Mouse (Mus musculus) olfactory bulb, adult 2 months (tissue): Measurements from ENCODE around the gene Efna5.

ENCODE experiments used
- CTCF ChIP-seq: fragments of 200-500 bp; IDR thresholded peaks from 2 replicates; pipeline ENCODE4 v1.5.1; 2012; ENCODE audit warnings: low read depth, mild to moderate bottlenecking, low read length, moderate library complexity; ENCODE audit not compliant: insufficient read depth
- POLR2A ChIP-seq: fragments of 200-500 bp; IDR thresholded peaks from 2 replicates; pipeline ENCODE4 v1.6.1; 2012; ENCODE audit warnings: mild to moderate bottlenecking, low read depth, low read length, moderate library complexity; ENCODE audit not compliant: insufficient read depth

DNA sequence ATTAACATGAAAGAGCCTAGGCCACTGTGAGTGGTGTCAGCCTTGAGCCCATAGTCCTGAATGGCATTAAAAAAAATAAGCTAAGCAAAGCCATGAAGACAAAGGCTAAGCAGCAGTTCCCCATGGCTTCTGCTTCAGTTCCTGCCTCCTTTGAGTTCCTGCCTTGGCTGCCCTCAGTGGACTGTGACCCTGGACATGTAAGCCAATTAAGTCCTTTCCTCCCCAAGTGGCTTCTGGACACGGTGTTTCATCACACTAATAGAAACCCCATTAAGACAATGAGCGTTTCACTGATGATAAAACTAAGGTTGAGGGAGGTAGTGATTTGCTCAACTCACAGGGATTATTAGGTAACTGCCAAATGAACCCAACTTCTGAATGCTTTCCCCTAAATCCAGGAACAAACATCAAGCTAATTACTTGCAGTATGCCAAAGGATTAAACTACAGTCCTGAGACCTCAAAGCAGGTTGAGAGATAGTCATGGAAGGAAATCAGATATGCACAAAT, 128.7 kb downstream of the Efna5 start:
- TF ChIP-seq POLR2A (no peak), CTCF (no peak)
